Mouse (Mus musculus) small intestine, adult 2 months (tissue): ENCODE measurements around the gene Rnf135.

ENCODE experiments used
- CTCF ChIP-seq: fragments of 200-500 bp; IDR thresholded peaks from 2 replicates; pipeline ENCODE4 v1.5.1; 2012; ENCODE audit warnings: low read depth, mild to moderate bottlenecking, control low read depth, inconsistent platforms, low read length, moderate library complexity, mixed read lengths; ENCODE audit not compliant: insufficient replicate concordance, insufficient read length; ENCODE audit errors: extremely low read depth
- POLR2A ChIP-seq: fragments of 200-500 bp; IDR thresholded peaks from 2 replicates; pipeline ENCODE4 v1.6.1; 2012; ENCODE audit warnings: low read depth, mild to moderate bottlenecking, control low read depth, inconsistent platforms, low read length, moderate library complexity

GRCm38 (mm10) chr11:80156841-80157240, 26.8 kb upstream of the Rnf135 start:
- TF ChIP-seq CTCF (no peak), POLR2A (no peak)
